Mouse (Mus musculus) midbrain, postnatal 0 days (tissue): Measurements from ENCODE around the gene Enc1. TPM values are rescaled to one million over a fixed set of nuclear protein-coding genes. Genes with fewer than 3 reads are reported as not detected.

Experiments
- ATAC-seq: fragments of 200-750 bp; cut with Nextera tagmentation; 2 replicates; pipeline ENCODE4 v1.8.0; 2017; ENCODE audit warnings: moderate number of reproducible peaks, mild to moderate bottlenecking, moderate TSS enrichment, moderate library complexity; ENCODE audit not compliant: low FRiP score
- DNase-seq: peaks from one replicate; pipeline ENCODE4 v3.0.0-alpha.2; 2015; ENCODE audit warnings: low spot score
- H3K27ac ChIP-seq: fragments of 300-500 bp; sonication (generic); 2 replicates; pipeline ENCODE4 v1.5.1; 2014; ENCODE audit warnings: low read depth, mild to moderate bottlenecking, low read length, mixed read lengths
- H3K27me3 ChIP-seq: fragments of 300-500 bp; sonication (generic); 2 replicates; pipeline ENCODE4 v1.6.1; 2014; ENCODE audit warnings: low read length, control low read depth, mixed read lengths; ENCODE audit not compliant: insufficient read depth
- H3K36me3 ChIP-seq: fragments of 300-500 bp; sonication (generic); 2 replicates; pipeline ENCODE4 v1.6.1; 2014; ENCODE audit warnings: low read length, control low read depth, mixed read lengths; ENCODE audit not compliant: insufficient read depth
- H3K4me1 ChIP-seq: fragments of 300-500 bp; sonication (generic); 2 replicates; pipeline ENCODE4 v1.6.1; 2014; ENCODE audit warnings: mild to moderate bottlenecking, control low read depth, antibody characterized with exemption, low read length, mixed read lengths; ENCODE audit not compliant: insufficient read depth
- H3K4me2 ChIP-seq: fragments of 300-500 bp; sonication (generic); 2 replicates; pipeline ENCODE4 v1.6.1; 2014; ENCODE audit warnings: low read depth, mild to moderate bottlenecking, low read length, mixed read lengths; ENCODE audit not compliant: poor library complexity, severe bottlenecking
- H3K4me3 ChIP-seq: fragments of 300-500 bp; sonication (generic); 2 replicates; pipeline ENCODE4 v1.5.1; 2014; ENCODE audit warnings: low read depth, mild to moderate bottlenecking, low read length, moderate library complexity
- H3K9ac ChIP-seq: fragments of 300-500 bp; sonication (generic); replicated peaks from 2 replicates; pipeline ENCODE4 v1.6.1; 2014; ENCODE audit warnings: mild to moderate bottlenecking, low read length, moderate library complexity, mixed read lengths; ENCODE audit not compliant: poor library complexity, severe bottlenecking
- H3K9me3 ChIP-seq: fragments of 300-500 bp; sonication (generic); 2 replicates; pipeline ENCODE4 v1.6.1; 2016; ENCODE audit warnings: low read length, control low read depth
- CTCF ChIP-seq: IDR thresholded peaks from 2 replicates; pipeline ENCODE4 v1.5.1; 2016; ENCODE audit warnings: antibody characterized with exemption, mild to moderate bottlenecking
- WGBS: fragments of 180-500 bp; shearing (Covaris S2); extraction: QIAGEN DNeasy Blood & Tissue Kit; methylation state at CpG from one replicate; pipeline ENCODE4 v1.1.7; 2014; 5-methylcytosine and 5-hydroxymethylcytosine counted together
- polyA plus RNA-seq: library from polyadenylated mRNA; unstranded; fragments of >200 nt; fragmentation: Nextera tagmentation; extraction: Ambion mirVana; gene quantifications from 2 replicates; pipeline ENCODE4 v1.2.1, GENCODE M21; 2015
- total RNA-seq: library from RNA; depleted of rRNA; stranded (reverse); fragments of >200 nt; gene quantifications from 2 replicates; pipeline ENCODE4 v1.2.3, GENCODE M21; 2014

The Enc1 gene
- total and polyA plus RNA-seq, 2 experiments from 2014 or later, result 54.2 to 326 TPM

DNA sequence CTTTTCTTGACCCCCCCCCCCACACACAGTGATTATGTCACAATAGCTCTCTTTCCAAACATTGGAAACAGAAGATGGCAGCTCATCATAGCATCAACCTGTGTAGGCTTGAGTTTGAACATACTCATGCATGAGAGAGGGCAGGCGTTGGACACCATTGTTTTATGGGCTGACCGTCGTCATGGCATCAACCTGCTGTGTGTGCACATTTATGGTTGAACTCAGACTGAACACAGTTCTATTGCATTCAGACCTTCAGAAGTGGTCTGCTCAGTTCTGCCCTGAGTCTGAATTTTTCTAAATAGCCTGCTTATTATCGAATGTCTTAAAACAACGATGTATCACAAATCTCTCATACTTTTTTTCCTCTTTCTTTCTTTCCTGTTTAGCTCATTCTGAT, 9.2 kb downstream of the Enc1 start:
- peaks cover 28% of the 10 kb centered on the region for H3K4me1 ChIP-seq
- DNase-seq (no peak), ATAC-seq (no peak)
- no peaks in the 10 kb centered on the region for H3K9me3 ChIP-seq
- no peak overlapping the region; the same call in 1 of the 2 replicates for H3K4me2 ChIP-seq
- no peak overlapping the region for H3K27ac ChIP-seq
- H3K27me3 ChIP-seq, result no peaks in the 10 kb centered on the region
- no peak overlapping the region for H3K9ac ChIP-seq
- no peak overlapping the region for H3K4me3 ChIP-seq
- TF ChIP-seq CTCF, result no peak
- H3K36me3 ChIP-seq, result peaks cover 24% of the 10 kb centered on the region
- WGBS, result 28% methylated on average over 5 of the region's 5 CpGs

DNA sequence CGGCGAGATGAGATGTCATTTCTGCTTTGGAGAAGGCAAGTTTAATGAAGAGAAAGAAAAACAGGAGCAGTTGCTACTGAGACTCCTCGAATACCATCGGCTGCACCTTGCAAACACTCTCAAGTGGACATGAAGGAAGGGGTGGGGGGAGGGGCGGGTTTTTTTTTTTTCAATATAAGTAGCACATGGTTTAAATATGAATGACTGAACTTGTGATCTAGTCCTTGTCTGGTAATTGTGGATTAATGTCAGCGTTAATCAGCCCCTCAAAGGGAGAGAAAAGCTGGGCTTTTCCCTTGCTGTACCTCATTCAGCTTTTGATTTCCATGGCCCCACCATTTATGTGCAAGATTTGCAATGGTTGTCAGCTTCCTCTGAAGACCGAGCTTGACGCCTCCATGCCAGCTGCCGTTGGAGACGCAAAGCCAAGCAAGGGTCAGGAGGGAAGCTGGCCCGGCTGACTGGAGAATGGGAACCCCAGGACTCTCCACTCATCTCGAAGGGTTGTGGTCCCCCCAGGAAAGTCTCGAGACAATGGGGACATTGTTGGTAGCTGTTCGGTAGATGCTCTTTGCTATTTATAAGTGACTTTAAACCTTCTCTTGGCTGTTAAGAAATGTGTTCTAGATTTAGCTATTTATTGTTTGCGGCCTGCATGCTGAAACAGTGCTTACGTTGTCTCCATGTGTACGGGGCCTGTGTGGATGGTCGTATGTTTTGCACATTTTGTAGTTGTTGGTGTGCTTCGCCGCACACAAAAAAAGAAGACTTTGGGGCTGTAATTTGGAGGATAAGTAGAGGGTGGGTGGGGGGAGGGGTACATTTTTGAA, 9.9 kb downstream of the Enc1 start:
- H3K27me3 ChIP-seq, result no peaks in the 10 kb centered on the region
- no peak overlapping the region; the same call in 1 of the 2 replicates for H3K4me2 ChIP-seq
- peaks cover 20% of the 10 kb centered on the region for H3K36me3 ChIP-seq
- peak; percentile 69 for DNase-seq
- H3K4me3 ChIP-seq, result no peak overlapping the region
- no peak for ATAC-seq
- TF ChIP-seq CTCF, result no peak
- no peak overlapping the region for H3K9ac ChIP-seq
- H3K9me3 ChIP-seq, result no peaks in the 10 kb centered on the region
- H3K27ac ChIP-seq, result peak overlapping the region; percentile 18; the same call in 1 of the 2 replicates
- peaks cover 27% of the 10 kb centered on the region for H3K4me1 ChIP-seq
- 24% methylated on average over 20 of the region's 20 CpGs for WGBS

DNA sequence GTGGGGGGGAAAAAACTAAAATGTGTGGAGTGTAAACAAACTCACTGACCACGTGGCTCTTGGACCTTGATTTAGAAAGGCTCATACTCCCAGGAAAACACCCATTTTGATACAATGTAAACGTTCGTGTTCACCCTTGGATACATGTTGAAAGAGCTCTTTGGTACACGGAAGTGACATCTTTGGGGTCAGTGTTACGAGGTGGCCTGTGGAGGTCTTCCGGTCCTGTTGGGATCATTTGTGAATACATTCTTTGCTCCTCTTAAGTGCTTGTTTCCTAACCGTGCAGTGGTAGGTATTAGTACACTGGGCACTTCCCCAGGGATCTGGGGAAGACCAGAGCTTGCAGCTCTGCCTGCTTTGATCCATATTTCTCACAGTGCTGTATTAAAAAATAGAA, 10.8 kb downstream of the Enc1 start:
- Histone ChIP-seq H3K4me1 (peaks cover 27% of the 10 kb centered on the region), H3K27ac (no peak overlapping the region), H3K4me3 (no peak overlapping the region), H3K9ac (no peak overlapping the region), H3K9me3 (no peaks in the 10 kb centered on the region), H3K36me3 (peaks cover 11% of the 10 kb centered on the region; the same call in 1 of the 2 replicates), H3K4me2 (no peak overlapping the region), H3K27me3 (no peaks in the 10 kb centered on the region)
- DNase-seq, result no peak
- TF ChIP-seq CTCF, result no peak
- ATAC-seq, result no peak
- WGBS, result 40% methylated on average over 7 of the region's 7 CpGs

DNA sequence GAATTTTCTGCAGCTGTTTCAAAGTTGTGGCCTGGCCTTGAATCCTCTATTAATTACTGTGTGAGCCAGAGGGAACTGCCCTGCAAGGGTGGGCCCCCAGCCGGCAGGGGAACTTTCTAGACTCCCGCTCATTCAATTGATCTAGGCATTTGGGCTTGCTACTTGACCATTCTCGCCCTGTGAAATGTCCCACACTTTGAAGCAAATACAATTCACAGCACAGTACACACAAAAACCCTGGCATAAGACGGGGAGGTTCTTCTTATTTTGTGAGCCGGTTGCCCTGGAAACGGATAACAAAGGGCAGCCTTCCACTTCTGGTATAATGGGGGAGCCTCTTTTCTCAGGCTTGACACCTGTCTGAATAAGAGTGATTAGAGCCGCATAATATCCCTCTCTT, 11.6 kb downstream of the Enc1 start:
- H3K27me3 ChIP-seq, result no peaks in the 10 kb centered on the region
- ATAC-seq (peak; percentile 36; the same call in 1 of the 2 replicates), DNase-seq (peak; percentile 69)
- H3K36me3 ChIP-seq, result peaks cover 11% of the 10 kb centered on the region; the same call in 1 of the 2 replicates
- H3K4me1 ChIP-seq, result peaks cover 31% of the 10 kb centered on the region
- no peak overlapping the region for H3K4me3 ChIP-seq
- peak overlapping the region; percentile 57 for H3K27ac ChIP-seq
- no peak for TF ChIP-seq CTCF
- H3K4me2 ChIP-seq, result no peak overlapping the region
- H3K9me3 ChIP-seq, result no peaks in the 10 kb centered on the region
- no peak overlapping the region for H3K9ac ChIP-seq
- WGBS, result 13% methylated on average over 7 of the region's 7 CpGs

DNA sequence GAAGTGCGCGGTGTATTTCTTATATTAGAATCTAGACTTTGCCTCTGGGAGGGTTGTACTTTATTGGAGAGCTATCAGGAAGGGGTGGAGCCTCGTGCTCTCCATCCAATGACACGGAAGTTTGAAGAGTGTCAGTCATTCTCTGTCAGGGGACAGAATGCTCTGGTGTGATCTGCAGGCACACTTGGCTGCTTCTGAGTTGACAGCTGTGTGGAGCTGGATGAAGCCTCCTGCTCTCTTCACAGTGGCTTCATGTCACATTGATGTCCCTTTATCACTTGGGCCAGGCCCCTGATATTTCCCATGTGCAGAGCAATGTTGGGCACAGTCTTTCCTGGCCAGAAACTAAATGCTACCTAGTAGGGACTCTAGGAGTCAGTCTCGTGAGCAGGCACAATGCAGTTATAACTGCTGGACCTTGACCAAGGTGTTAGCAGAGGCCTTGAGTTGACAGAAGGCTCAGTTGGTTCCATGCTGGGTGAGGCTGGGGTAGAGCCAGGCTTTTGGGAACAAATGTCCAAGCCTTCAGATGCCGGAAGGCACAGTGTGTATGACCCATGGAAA, 12.6 kb downstream of the Enc1 start:
- Histone ChIP-seq H3K4me3 (no peak overlapping the region), H3K9me3 (no peaks in the 10 kb centered on the region), H3K27me3 (no peaks in the 10 kb centered on the region), H3K36me3 (peaks cover 5% of the 10 kb centered on the region; the same call in 1 of the 2 replicates), H3K9ac (no peak overlapping the region), H3K4me1 (peaks cover 25% of the 10 kb centered on the region), H3K27ac (peak overlapping the region; percentile 43; the same call in 1 of the 2 replicates), H3K4me2 (no peak overlapping the region)
- DNase-seq (peak; percentile 73), ATAC-seq (peak; percentile 31; the same call in 1 of the 2 replicates)
- WGBS, result 49% methylated on average over 6 of the region's 6 CpGs
- TF ChIP-seq CTCF, result no peak

DNA sequence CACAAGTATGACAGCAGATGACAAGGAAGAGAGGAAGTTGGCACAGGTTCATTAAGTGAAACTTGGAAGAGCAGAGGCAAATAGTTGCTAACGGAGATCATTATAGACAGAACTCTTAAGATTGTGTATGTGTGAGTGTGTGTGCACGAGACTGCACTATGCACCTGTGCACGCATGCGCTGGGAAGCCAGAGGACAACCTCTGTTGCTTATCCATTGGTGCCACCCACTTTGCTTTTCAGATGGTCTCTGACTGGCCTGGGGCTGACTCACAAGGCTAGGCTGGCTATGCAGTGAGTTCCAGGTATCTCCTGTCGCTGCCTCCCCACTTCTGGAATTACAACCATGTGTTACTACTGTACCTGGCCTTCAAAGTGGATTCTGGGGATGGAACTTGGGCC, 13.1 kb downstream of the Enc1 start:
- ATAC-seq (no peak), DNase-seq (no peak)
- H3K27me3 ChIP-seq, result no peaks in the 10 kb centered on the region
- H3K4me2 ChIP-seq, result no peak overlapping the region
- H3K27ac ChIP-seq, result no peak overlapping the region
- H3K9me3 ChIP-seq, result no peaks in the 10 kb centered on the region
- no peak for TF ChIP-seq CTCF
- 91% methylated on average over 5 of the region's 5 CpGs for WGBS
- H3K4me1 ChIP-seq, result peaks cover 20% of the 10 kb centered on the region
- H3K9ac ChIP-seq, result no peak overlapping the region
- H3K36me3 ChIP-seq, result peaks cover 4% of the 10 kb centered on the region; the same call in 1 of the 2 replicates
- no peak overlapping the region for H3K4me3 ChIP-seq
